In genomic region chr13:45882976-45883440, GRCm38 (mm10) we compare ENCODE assay signal across 22 mouse cellular contexts.
A peak's percentile ranks its signal among the peaks of the same experiment; 100 is the strongest.
DNase-seq lines count a peak whose midpoint lies in the region; ATAC-seq and TF ChIP-seq lines count a peak whose summit lies in the region.
"Had no signal": no experiment of that assay in that cellular context is flagged by ENCODE, and none has a peak within 500 bp of the region (broad histone marks: within the 10 kb centered on the region; RNA-seq: fewer than 3 reads in every experiment).

No protein-coding gene starts in this region.

- H3K9ac ChIP-seq in midbrain, postnatal 0 days (replicated peaks; ENCODE audit: low read length, poor library complexity, severe bottlenecking), result no peak overlapping the region
- no peak overlapping the region for H3K9ac ChIP-seq in midbrain, embryonic 11.5 days (ENCODE audit: low read length)
- H3K9ac ChIP-seq in CH12.LX (ENCODE audit: insufficient read depth, low read depth), result peak overlapping the region; percentile 83
- H3K9ac ChIP-seq in kidney, embryonic 16.5 days (replicated peaks; ENCODE audit: low read length), result no peak overlapping the region
- H3K9ac ChIP-seq: forebrain, embryonic 15.5 days; midbrain, embryonic 15.5 days had no signal

- dilution Hi-C loops in CH12.LX (cut with MboI; ENCODE audit: extremely low pct_ligation_motif_present, extremely low pct_unique_long_range_greater_than_20kb, low sequenced_read_pairs), result no loop called here

- peak; percentile 65 for TF ChIP-seq EP300 in CH12.LX (IDR thresholded peaks at IDR 0.05; ENCODE audit: low read length)

- no peak overlapping the region for H3K27ac ChIP-seq in midbrain, postnatal 0 days (ENCODE audit: low read depth, low read length)
- H3K27ac ChIP-seq in midbrain, embryonic 11.5 days (ENCODE audit: low read depth, low read length), result no peak overlapping the region
- peak overlapping the region; percentile 94 for H3K27ac ChIP-seq in CH12.LX (ENCODE audit: insufficient read depth, low read depth)
- no peak overlapping the region for H3K27ac ChIP-seq in kidney, embryonic 16.5 days (ENCODE audit: low read length)
- H3K27ac ChIP-seq: forebrain, embryonic 15.5 days; heart, embryonic 10.5 days; left cerebral cortex, adult 2 months; midbrain, embryonic 15.5 days; stomach, postnatal 0 days had no signal

- TF ChIP-seq POLR2A in CH12.LX (IDR thresholded peaks at IDR 0.05; ENCODE audit: low read depth, low read length), result peak; percentile 54

- no peak overlapping the region for H3K4me2 ChIP-seq in midbrain, postnatal 0 days (ENCODE audit: low read depth, low read length, poor library complexity, severe bottlenecking)
- no peak overlapping the region for H3K4me2 ChIP-seq in midbrain, embryonic 11.5 days
- H3K4me2 ChIP-seq in CH12.LX (ENCODE audit: insufficient read depth, low read depth, poor library complexity, severe bottlenecking), result peak overlapping the region; percentile 96
- no peak overlapping the region for H3K4me2 ChIP-seq in kidney, embryonic 16.5 days (replicated peaks; ENCODE audit: low read depth, low read length)
- H3K4me2 ChIP-seq: forebrain, embryonic 15.5 days; midbrain, embryonic 15.5 days had no signal

- no peak for TF ChIP-seq CTCF in midbrain, postnatal 0 days (IDR thresholded peaks at IDR 0.05)
- TF ChIP-seq CTCF in CH12.LX (conservative IDR thresholded peaks at IDR 0.05 in 1 of 2, IDR thresholded peaks at IDR 0.05 in 1 of 2; ENCODE audit: low read depth in 2 of 2, low read length in 2 of 2), result no peak

- H3K27me3 ChIP-seq in midbrain, postnatal 0 days (ENCODE audit: insufficient read depth, low read length), result no peaks in the 10 kb centered on the region
- peaks cover 2% of the 10 kb centered on the region; the same call in 1 of the 2 replicates for H3K27me3 ChIP-seq in midbrain, embryonic 11.5 days (ENCODE audit: control insufficient read depth, insufficient read depth, low read length)
- H3K27me3 ChIP-seq in CH12.LX (replicated peaks), result no peaks in the 10 kb centered on the region
- H3K27me3 ChIP-seq in kidney, embryonic 16.5 days (ENCODE audit: insufficient read depth, low read length), result no peaks in the 10 kb centered on the region
- H3K27me3 ChIP-seq: forebrain, embryonic 15.5 days; megakaryocyte, embryonic 14.5 days; midbrain, embryonic 15.5 days had no signal

- no peak for ATAC-seq in midbrain, postnatal 0 days (ENCODE audit: low FRiP score)
- ATAC-seq in midbrain, embryonic 11.5 days (ENCODE audit: low FRiP score), result no peak
- ATAC-seq in granulocyte monocyte progenitor cell, adult 5-6 weeks (replicated peaks; ENCODE audit: poor library complexity, severe bottlenecking), result peak; percentile 95
- no peak for ATAC-seq in kidney, embryonic 16.5 days (ENCODE audit: low FRiP score, low TSS enrichment)
- ATAC-seq: forebrain, embryonic 15.5 days; lung, postnatal 0 days; midbrain, embryonic 15.5 days had no signal

- in situ Hi-C loops in CH12.LX (cut with MboI; ENCODE audit: low pct_ligation_motif_present, low pct_unique_long_range_greater_than_20kb, low sequenced_read_pairs), result no loop called here

- peaks cover 8% of the 10 kb centered on the region; the same call in 1 of the 2 replicates for H3K4me1 ChIP-seq in midbrain, postnatal 0 days (ENCODE audit: insufficient read depth, low read length)
- peaks cover 15% of the 10 kb centered on the region for H3K4me1 ChIP-seq in midbrain, embryonic 11.5 days (ENCODE audit: control insufficient read depth, insufficient read depth, low read length)
- peaks cover 19 to 76% of the 10 kb centered on the region in 2 experiments for H3K4me1 ChIP-seq in CH12.LX (ENCODE audit: control insufficient read depth in 1 of 2, insufficient read depth in 2 of 2)
- peaks cover 13% of the 10 kb centered on the region for H3K4me1 ChIP-seq in kidney, embryonic 16.5 days (ENCODE audit: insufficient read depth, low read length)

- H3K4me3 ChIP-seq in midbrain, postnatal 0 days (ENCODE audit: low read depth, low read length), result no peak overlapping the region
- H3K4me3 ChIP-seq in midbrain, embryonic 11.5 days (ENCODE audit: low read depth, low read length), result no peak overlapping the region
- peak overlapping the region; percentile 34 to 48 (median 43) for H3K4me3 ChIP-seq in CH12.LX (replicated peaks in 1 of 3; ENCODE audit: low read depth in 2 of 3, low read length in 2 of 3, poor library complexity in 1 of 3)
- H3K4me3 ChIP-seq in kidney, embryonic 16.5 days (ENCODE audit: low read length), result no peak overlapping the region
- H3K4me3 ChIP-seq: forebrain, embryonic 15.5 days; heart, embryonic 10.5 days; left cerebral cortex, adult 2 months; megakaryocyte, embryonic 14.5 days; midbrain, embryonic 15.5 days had no signal

- DNase-seq in midbrain, postnatal 0 days (ENCODE audit: low spot score), result peak; percentile 44
- no peak for DNase-seq in midbrain, embryonic 11.5 days (ENCODE audit: low spot score, missing footprints)
- peak; percentile 86 for DNase-seq in CH12.LX (ENCODE audit: extremely low read depth)
- no peak for DNase-seq in cerebellum, postnatal 36 days
- DNase-seq in lung, postnatal 10 days, result no peak
- DNase-seq: adrenal gland, postnatal 10 days; cerebellum, adult 11 months; gastrocnemius, postnatal 36 days; heart, postnatal 10 days; kidney, postnatal 25 days; left cerebral cortex, postnatal 4 days; liver; right cerebral cortex, postnatal 4 days had no signal

- TF ChIP-seq RAD21 in CH12.LX (IDR thresholded peaks at IDR 0.05; ENCODE audit: low read depth, low read length), result peak; percentile 16

- no peaks in the 10 kb centered on the region for H3K9me3 ChIP-seq in midbrain, postnatal 0 days (ENCODE audit: low read length)
- no peaks in the 10 kb centered on the region for H3K9me3 ChIP-seq in midbrain, embryonic 11.5 days (ENCODE audit: control insufficient read depth, low read length)
- no peaks in the 10 kb centered on the region for H3K9me3 ChIP-seq in CH12.LX (replicated peaks; ENCODE audit: low read length)
- H3K9me3 ChIP-seq in kidney, embryonic 16.5 days (ENCODE audit: low read length), result no peaks in the 10 kb centered on the region
- H3K9me3 ChIP-seq: forebrain, embryonic 15.5 days; heart, embryonic 10.5 days; megakaryocyte, embryonic 14.5 days; midbrain, embryonic 15.5 days had no signal

- H3K79me2 ChIP-seq in CH12.LX (replicated peaks; ENCODE audit: control insufficient read depth, extremely low read depth, insufficient read depth, poor library complexity, severe bottlenecking), result peaks cover 45% of the 10 kb centered on the region

- no peaks in the 10 kb centered on the region for H3K36me3 ChIP-seq in midbrain, postnatal 0 days (ENCODE audit: insufficient read depth, low read length)
- no peaks in the 10 kb centered on the region for H3K36me3 ChIP-seq in midbrain, embryonic 11.5 days (ENCODE audit: control insufficient read depth, insufficient read depth, low read length)
- peaks cover 3 to 26% of the 10 kb centered on the region in 2 experiments for H3K36me3 ChIP-seq in CH12.LX (replicated peaks in 1 of 2; ENCODE audit: control insufficient read depth in 1 of 2, insufficient read depth in 1 of 2, low read length in 1 of 2)
- H3K36me3 ChIP-seq in kidney, embryonic 16.5 days (ENCODE audit: insufficient read depth, low read length), result no peaks in the 10 kb centered on the region
- H3K36me3 ChIP-seq: forebrain, embryonic 15.5 days; heart, embryonic 10.5 days; midbrain, embryonic 15.5 days had no signal

- 37% methylated on average over 3 of the region's 3 CpGs for WGBS in midbrain, postnatal 0 days
- WGBS in midbrain, embryonic 11.5 days, result 46% methylated on average over 3 of the region's 3 CpGs
- 56% methylated on average over 3 of the region's 3 CpGs for WGBS in kidney, embryonic 16.5 days

TF ChIP-seq in CH12.LX, 34 proteins besides CTCF, POLR2A, EP300 and RAD21 (continues in another document):
- TF ChIP-seq SMC3 (IDR thresholded peaks at IDR 0.05; ENCODE audit: low read depth, low read length), result peak; percentile 29
- 0 out of 2 replicates have a peak, but pooled peaks have one; percentile 51 for TF ChIP-seq POLR2AphosphoS2 (IDR thresholded peaks at IDR 0.05; ENCODE audit: low read depth, low read length)
- no peak for TF ChIP-seq UBTF (IDR thresholded peaks at IDR 0.05; ENCODE audit: low read depth, low read length)
- TF ChIP-seq GABPA (IDR thresholded peaks at IDR 0.05; ENCODE audit: insufficient replicate concordance, low read depth, low read length), result no peak
- TF ChIP-seq ELF1 (IDR thresholded peaks at IDR 0.05; ENCODE audit: low read depth, low read length), result 0 out of 2 replicates have a peak, but pooled peaks have one; percentile 5
- TF ChIP-seq BHLHE40 (IDR thresholded peaks at IDR 0.05; ENCODE audit: low read depth, low read length), result peak; percentile 45
- peak; percentile 97 for TF ChIP-seq MAZ (IDR thresholded peaks at IDR 0.05; ENCODE audit: low read depth, low read length)
- TF ChIP-seq IRF4 (IDR thresholded peaks at IDR 0.05; ENCODE audit: low read depth, low read length), result no peak
- TF ChIP-seq ZC3H11A (IDR thresholded peaks at IDR 0.05; ENCODE audit: low read depth, low read length), result no peak
- peak; percentile 56; the same call in 1 of the 2 replicates for TF ChIP-seq CHD1 (IDR thresholded peaks at IDR 0.05; ENCODE audit: low read depth, low read length)
- TF ChIP-seq CHD2 (IDR thresholded peaks at IDR 0.05; ENCODE audit: low read length), result no peak
- TF ChIP-seq NRF1 (IDR thresholded peaks at IDR 0.05; ENCODE audit: low read depth, low read length), result no peak
- TF ChIP-seq NELFE (IDR thresholded peaks at IDR 0.05; ENCODE audit: low read depth, low read length), result peak; percentile 47; the same call in 1 of the 2 replicates
- TF ChIP-seq PAX5 (IDR thresholded peaks at IDR 0.05; ENCODE audit: low read length), result no peak
- peak; percentile 93 for TF ChIP-seq ZNF384 (IDR thresholded peaks at IDR 0.05; ENCODE audit: low read depth, low read length)
- TF ChIP-seq ETS1 (conservative IDR thresholded peaks at IDR 0.05; ENCODE audit: low read depth, low read length), result peak; percentile 69
- no peak for TF ChIP-seq HCFC1 (IDR thresholded peaks at IDR 0.05; ENCODE audit: low read depth, low read length)
- no peak for TF ChIP-seq KAT2A (IDR thresholded peaks at IDR 0.05; ENCODE audit: insufficient replicate concordance, low read length)
- no peak for TF ChIP-seq E2F4 (IDR thresholded peaks at IDR 0.05; ENCODE audit: insufficient replicate concordance, low read depth, low read length)
- TF ChIP-seq JUND (conservative IDR thresholded peaks at IDR 0.05; ENCODE audit: low read depth, low read length), result 0 out of 2 replicates have a peak, but pooled peaks have one; percentile 44
- no peak for TF ChIP-seq JUN (IDR thresholded peaks at IDR 0.05; ENCODE audit: insufficient read depth, low read depth, low read length)
- no peak; the same call in 1 of the 2 replicates for TF ChIP-seq RCOR1 (conservative IDR thresholded peaks at IDR 0.05; ENCODE audit: low read depth, low read length)
- peak; percentile 12; the same call in 1 of the 2 replicates for TF ChIP-seq MAX (IDR thresholded peaks at IDR 0.05; ENCODE audit: low read length)
- 0 out of 2 replicates have a peak, but pooled peaks have one; percentile 51 for TF ChIP-seq TBP (conservative IDR thresholded peaks at IDR 0.05; ENCODE audit: low read depth, low read length)
- TF ChIP-seq TCF12 (IDR thresholded peaks at IDR 0.05; ENCODE audit: low read depth, low read length), result peak; percentile 46; the same call in 1 of the 2 replicates

Comparison
In these comparisons a context has a peak if more than half of its experiments do, and no peak if none do; other contexts are left out.
1. DNase-seq: peak in midbrain, postnatal 0 days (single experiment) and CH12.LX (single experiment); none in midbrain, embryonic 11.5 days (single experiment), cerebellum, postnatal 36 days (0 of 2) and lung, postnatal 10 days (single experiment).
2. H3K4me3 ChIP-seq: peak in CH12.LX (3 of 3); none in midbrain, postnatal 0 days (single experiment), midbrain, embryonic 11.5 days (single experiment) and kidney, embryonic 16.5 days (single experiment).